Mouse (Mus musculus): ENCODE results near the gene Il16.

GRCm38 (mm10) chr7:83699066-83699745, 46.3 kb downstream of the Il16 start:
- TF ChIP-seq CTCF (IDR thresholded peaks at IDR 0.05; ENCODE audit: insufficient read depth, low read length) (no peak), POLR2A (IDR thresholded peaks at IDR 0.05; ENCODE audit: borderline replicate concordance, extremely low read depth, low read depth, low read length) (no peak)

All from lung, adult 2 months (tissue).